Mouse (Mus musculus) liver, embryonic 14.5 days (tissue): ENCODE measurements around the gene Gm20716. TPM values are rescaled to one million over a fixed set of nuclear protein-coding genes. Genes with fewer than 3 reads are reported as not detected.
A peak's percentile ranks its signal among the peaks of the same experiment; 100 is the strongest.

Source experiments
- ATAC-seq: fragments of 200-750 bp; cut with Nextera tagmentation; 2 replicates; pipeline ENCODE4 v1.8.0; 2017; ENCODE audit warnings: moderate number of reproducible peaks, mild to moderate bottlenecking, moderate library complexity; ENCODE audit not compliant: insufficient read depth
- DNase-seq, 3 experiments: peaks; one replicate each; pipeline ENCODE4 v3.0.0-alpha.2; 2012 to 2013; ENCODE audit warnings: low read depth in 3 of 3, low spot score in 3 of 3
- H3K27ac ChIP-seq: fragments of 300-500 bp; sonication (generic); 2 replicates; pipeline ENCODE4 v1.5.1; 2014; ENCODE audit warnings: moderate library complexity, mild to moderate bottlenecking, control low read depth, inconsistent platforms
- H3K27me3 ChIP-seq: fragments of 300-500 bp; sonication (generic); 2 replicates; pipeline ENCODE4 v1.6.1; 2014; ENCODE audit warnings: mild to moderate bottlenecking, low read length, moderate library complexity; ENCODE audit not compliant: control insufficient read depth, insufficient read depth
- H3K36me3 ChIP-seq: fragments of 300-500 bp; sonication (generic); replicated peaks from 2 replicates; pipeline ENCODE4 v1.6.1; 2014; ENCODE audit warnings: low read depth; ENCODE audit not compliant: control insufficient read depth, insufficient read depth
- H3K4me1 ChIP-seq, 2 experiments: fragments of 200-500 bp in 1 of 2; fragments of 300-500 bp in 1 of 2; sonication (generic) in 1 of 2; replicated peaks; 2 replicates each; pipeline ENCODE4 v1.6.1; 2012 to 2014; ENCODE audit warnings: antibody characterized with exemption in 1 of 2, inconsistent platforms in 1 of 2, low read length in 1 of 2; ENCODE audit not compliant: control insufficient read depth in 2 of 2, insufficient read depth in 2 of 2
- H3K4me2 ChIP-seq: fragments of 300-500 bp; sonication (generic); 2 replicates; pipeline ENCODE4 v1.6.1; 2014; ENCODE audit warnings: low read depth, mild to moderate bottlenecking, control low read depth, moderate library complexity
- H3K4me3 ChIP-seq, 2 experiments: fragments of 200-500 bp in 1 of 2; fragments of 300-500 bp in 1 of 2; sonication (generic) in 1 of 2; 2 replicates each; pipeline ENCODE4 v1.5.1; 2012 to 2014; ENCODE audit warnings: low read depth in 2 of 2, low read length in 2 of 2, mild to moderate bottlenecking in 2 of 2, control low read depth in 1 of 2, inconsistent platforms in 1 of 2, moderate library complexity in 1 of 2; ENCODE audit not compliant: insufficient read depth in 1 of 2
- H3K9ac ChIP-seq: fragments of 300-500 bp; sonication (generic); replicated peaks from 2 replicates; pipeline ENCODE4 v1.6.1; 2014; ENCODE audit warnings: mild to moderate bottlenecking, control low read depth, moderate library complexity
- H3K9me3 ChIP-seq: fragments of 300-500 bp; sonication (generic); 2 replicates; pipeline ENCODE4 v1.6.1; 2016; ENCODE audit warnings: low read length, mixed read lengths; ENCODE audit not compliant: control insufficient read depth
- CTCF ChIP-seq: IDR thresholded peaks from 2 replicates; pipeline ENCODE4 v1.5.1; 2016; ENCODE audit warnings: antibody characterized with exemption, low read depth, control low read depth
- EP300 ChIP-seq: IDR thresholded peaks from 2 replicates; pipeline ENCODE4 v1.6.1; 2016; ENCODE audit warnings: antibody characterized with exemption, low read depth
- WGBS: fragments of 180-500 bp; shearing (Covaris S2); extraction: QIAGEN DNeasy Blood & Tissue Kit; methylation state at CpG from one replicate; pipeline ENCODE4 v1.1.7; 2014; ENCODE audit not compliant: insufficient replicate concordance; 5-methylcytosine and 5-hydroxymethylcytosine counted together
- polyA plus RNA-seq, 2 experiments: library from polyadenylated mRNA; depleted of rRNA in 1 of 2; stranded (reverse) in 1 of 2; unstranded in 1 of 2; fragments of >200 nt; fragmentation: Nextera tagmentation in 1 of 2; extraction: Ambion mirVana in 1 of 2; gene quantifications; 2 replicates each; pipeline versions ENCODE4 v1.2.1 to v1.2.3; 2012 to 2014

Gm20716 gene
- polyA plus RNA-seq (2012; rRNA removed) (4.9 and 8.5 TPM in 2 replicates), polyA plus RNA-seq (2014; fragmentation: Nextera tagmentation; extraction: Ambion mirVana) (4.4 and 4.7 TPM in 2 replicates)

- ATAC-seq = peak; percentile 84
- Histone ChIP-seq H3K9me3 (no peaks in the 10 kb centered on the region), H3K36me3 (peaks cover 24% of the 10 kb centered on the region), H3K4me3 (peak within 1 kb of the TSS; percentile 70 to 95), H3K4me2 (peak within 1 kb of the TSS; percentile 99), H3K9ac (peak within 1 kb of the TSS; percentile 94), H3K27me3 (no peaks in the 10 kb centered on the region), H3K27ac (peak within 1 kb of the TSS; percentile 11), H3K4me1 (peaks cover 21% of the 10 kb centered on the region in 2 experiments)
- peak; percentile 70 to 81 (median 72) for DNase-seq
- WGBS = under 1% methylated on average over 73 of the region's 73 CpGs
- TF ChIP-seq CTCF (no peak), EP300 (no peak)
Observed at GRCm38 (mm10) chr2:168230026-168230728, at the start of gene Gm20716, which contains the start of the genes Dpm1 and Mocs3. Gene Gm20716, minus strand, starts transcription at chr2:168230364. Gene Dpm1, minus strand, starts transcription at chr2:168230591. Gene Mocs3, plus strand, starts transcription at chr2:168230622.

GRCm38 (mm10) chr2:168274374-168274935 is 44.3 kb upstream of the Gm20716 start:
- H3K9me3 ChIP-seq = no peaks in the 10 kb centered on the region
- H3K4me3 ChIP-seq = no peak overlapping the region
- DNase-seq (no peak), ATAC-seq (no peak)
- no peak overlapping the region for H3K9ac ChIP-seq
- H3K27ac ChIP-seq = no peak overlapping the region
- TF ChIP-seq CTCF = peak; percentile 92
- TF ChIP-seq EP300 = no peak
- 0 out of 4 replicates have a peak, but pooled peaks cover 0 to 3% of the 10 kb centered on the region in 2 experiments for H3K4me1 ChIP-seq
- H3K36me3 ChIP-seq = no peaks in the 10 kb centered on the region
- 3% methylated on average over 11 of the region's 11 CpGs for WGBS
- peaks cover 14% of the 10 kb centered on the region for H3K27me3 ChIP-seq
- no peak overlapping the region for H3K4me2 ChIP-seq

- Histone ChIP-seq H3K9me3 (no peaks in the 10 kb centered on the region), H3K36me3 (no peaks in the 10 kb centered on the region), H3K27me3 (peaks cover 6% of the 10 kb centered on the region), H3K4me1 (0 out of 4 replicates have a peak, but pooled peaks cover 0 to 3% of the 10 kb centered on the region in 2 experiments), H3K4me3 (no peak overlapping the region), H3K4me2 (no peak overlapping the region), H3K9ac (no peak overlapping the region), H3K27ac (no peak overlapping the region)
- ATAC-seq = no peak
- TF ChIP-seq EP300 (no peak), CTCF (no peak)
- no peak for DNase-seq
- 3% methylated on average over 9 of the region's 9 CpGs for whole genome bisulfite sequencing
Observed at GRCm38 (mm10) chr2:168273387-168273786, 43.2 kb upstream of the Gm20716 start.

- ATAC-seq (no peak), DNase-seq (no peak)
- Histone ChIP-seq H3K4me2 (no peak overlapping the region), H3K36me3 (no peaks in the 10 kb centered on the region), H3K4me1 (no peaks in the 10 kb centered on the region), H3K27me3 (no peaks in the 10 kb centered on the region; the same call in 1 of the 2 replicates), H3K9me3 (no peaks in the 10 kb centered on the region), H3K4me3 (no peak overlapping the region), H3K27ac (no peak overlapping the region), H3K9ac (no peak overlapping the region)
- TF ChIP-seq CTCF = peak; percentile 60
- no peak for TF ChIP-seq EP300
- 18% methylated on average over 7 of the region's 7 CpGs for WGBS
Observed at GRCm38 (mm10) chr2:168268033-168268432, 37.9 kb upstream of the Gm20716 start.

GRCm38 (mm10) chr2:168260900-168261299 is 30.7 kb upstream of the Gm20716 start:
- Histone ChIP-seq H3K4me3 (no peak overlapping the region), H3K27ac (no peak overlapping the region), H3K9ac (no peak overlapping the region), H3K9me3 (no peaks in the 10 kb centered on the region), H3K36me3 (no peaks in the 10 kb centered on the region), H3K4me1 (no peaks in the 10 kb centered on the region), H3K27me3 (no peaks in the 10 kb centered on the region; the same call in 1 of the 2 replicates), H3K4me2 (no peak overlapping the region)
- WGBS = 72% methylated on average over 10 of the region's 10 CpGs
- DNase-seq (no peak), ATAC-seq (no peak)
- TF ChIP-seq CTCF = no peak
- TF ChIP-seq EP300 = no peak
